Mouse (Mus musculus): ENCODE data around the gene Rab42.

Rab42 gene

DNA sequence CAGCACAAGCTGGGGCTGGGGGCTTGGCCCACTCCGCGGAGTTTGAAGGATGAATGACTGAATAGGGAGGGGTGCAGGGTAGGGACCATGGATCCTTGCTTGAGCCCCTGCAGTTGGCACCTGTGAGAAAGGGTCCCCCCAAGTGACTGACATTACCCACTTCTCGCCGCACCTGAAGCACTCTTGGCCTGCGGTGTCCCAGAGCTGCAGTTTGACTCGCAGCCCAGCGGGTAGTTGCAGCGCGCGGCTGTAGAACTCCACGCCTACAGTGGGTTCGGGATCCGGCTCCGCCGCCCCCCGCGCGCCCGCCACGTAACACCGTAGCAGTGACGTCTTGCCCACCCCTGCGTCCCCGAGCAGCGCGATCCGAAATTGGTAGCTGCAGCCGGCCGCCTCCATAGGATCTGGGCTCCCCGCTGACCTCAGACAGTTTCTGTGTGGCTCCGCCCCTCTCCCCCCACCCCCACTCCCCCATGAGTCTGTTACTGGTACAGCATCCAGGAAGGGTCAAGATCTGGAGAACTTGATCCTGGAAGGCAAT, at the start of gene Rab42:
Gene Rab42 (minus strand): TSS at position 447 of the 541 bp plus-strand sequence.
- in situ Hi-C loops (cut with MboI; ENCODE audit: low pct_unique_long_range_greater_than_20kb in 1 of 2, low sequenced_read_pairs in 2 of 2, unreplicated experiment in 1 of 2), result no loop called here

GRCm38 (mm10) chr4:132352739-132353138, 49.6 kb upstream of the Rab42 start:
- in situ Hi-C loops (cut with MboI; ENCODE audit: low pct_unique_long_range_greater_than_20kb in 1 of 2, low sequenced_read_pairs in 2 of 2, unreplicated experiment in 1 of 2), result no loop called here

DNA sequence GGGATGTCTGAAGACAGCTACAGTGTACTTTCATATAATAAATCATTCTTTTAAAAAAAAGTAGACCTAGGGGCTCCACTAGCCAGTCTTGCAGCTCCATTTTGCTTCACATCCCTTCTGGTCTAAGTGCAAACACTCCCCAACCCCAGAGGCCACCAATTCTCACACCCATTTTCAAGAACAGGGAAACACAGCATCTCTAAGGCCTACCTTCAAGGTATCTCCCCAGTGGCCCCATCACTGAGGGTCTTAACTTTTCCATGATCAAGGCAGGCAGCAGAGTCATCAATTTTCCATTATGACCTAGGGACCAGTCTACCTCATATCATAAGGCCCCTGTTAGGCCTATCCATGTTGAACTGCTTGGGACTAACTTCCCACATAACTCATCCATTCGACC, 48.2 kb upstream of the Rab42 start:
- in situ Hi-C loops (cut with MboI; ENCODE audit: low pct_unique_long_range_greater_than_20kb in 1 of 2, low sequenced_read_pairs in 2 of 2, unreplicated experiment in 1 of 2), result no loop called here

DNA sequence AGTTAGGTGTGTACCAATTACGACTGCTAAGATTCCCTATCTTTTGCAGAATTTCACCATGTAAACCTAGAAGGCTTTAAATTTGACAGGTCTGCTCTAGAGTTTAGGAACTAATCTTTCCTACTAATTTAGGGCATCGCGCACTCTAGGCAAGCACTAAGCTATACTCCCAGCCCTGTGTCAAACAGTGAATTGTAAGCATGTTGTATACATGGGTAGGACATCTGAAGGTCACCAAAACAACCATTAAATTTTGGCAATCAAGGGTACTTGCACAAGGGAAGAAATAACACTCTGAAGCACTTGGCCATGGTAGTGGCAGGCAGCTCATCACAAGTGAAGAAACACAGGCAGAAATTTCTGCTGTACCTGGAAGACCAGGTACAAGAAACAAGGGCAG, 47.7 kb upstream of the Rab42 start:
- in situ Hi-C loops (cut with MboI; ENCODE audit: low pct_unique_long_range_greater_than_20kb in 1 of 2, low sequenced_read_pairs in 2 of 2, unreplicated experiment in 1 of 2), result no loop called here

- in situ Hi-C loops (cut with MboI; ENCODE audit: low pct_unique_long_range_greater_than_20kb in 1 of 2, low sequenced_read_pairs in 2 of 2, unreplicated experiment in 1 of 2), result no loop called here
These were observed 47.0 kb upstream of the Rab42 start for GRCm38 (mm10) chr4:132350123-132350740.

DNA sequence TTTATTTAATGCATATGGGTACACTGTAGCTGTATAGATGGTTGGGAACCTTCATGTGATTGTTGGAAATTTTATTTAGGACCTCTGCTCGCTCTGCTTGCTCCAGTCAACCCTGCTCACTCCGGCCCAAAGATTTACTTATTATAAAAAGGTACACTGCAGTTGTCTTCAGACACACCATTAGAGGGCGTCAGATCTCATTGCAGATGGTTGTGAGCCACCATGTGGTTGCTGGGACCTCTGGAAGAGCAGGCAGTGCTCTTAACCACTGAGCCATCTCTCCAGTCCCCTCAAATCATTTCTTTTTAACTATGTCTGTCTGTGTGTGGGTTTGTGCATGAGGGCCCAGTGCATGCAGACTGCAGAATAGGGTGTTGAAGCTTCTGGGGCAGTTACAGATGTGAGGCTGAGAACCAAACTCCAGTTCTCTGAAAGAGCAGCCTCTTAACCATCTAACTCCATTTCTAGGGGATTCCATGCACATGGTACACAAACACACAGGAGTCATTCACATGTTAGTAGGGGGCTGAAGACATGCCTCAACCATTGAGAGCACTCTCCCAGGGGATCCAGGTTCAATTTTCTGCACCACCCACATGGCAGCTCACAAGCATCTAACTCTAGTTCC, 46.4 kb upstream of the Rab42 start:
- in situ Hi-C loops (cut with MboI; ENCODE audit: low pct_unique_long_range_greater_than_20kb in 1 of 2, low sequenced_read_pairs in 2 of 2, unreplicated experiment in 1 of 2), result no loop called here

DNA sequence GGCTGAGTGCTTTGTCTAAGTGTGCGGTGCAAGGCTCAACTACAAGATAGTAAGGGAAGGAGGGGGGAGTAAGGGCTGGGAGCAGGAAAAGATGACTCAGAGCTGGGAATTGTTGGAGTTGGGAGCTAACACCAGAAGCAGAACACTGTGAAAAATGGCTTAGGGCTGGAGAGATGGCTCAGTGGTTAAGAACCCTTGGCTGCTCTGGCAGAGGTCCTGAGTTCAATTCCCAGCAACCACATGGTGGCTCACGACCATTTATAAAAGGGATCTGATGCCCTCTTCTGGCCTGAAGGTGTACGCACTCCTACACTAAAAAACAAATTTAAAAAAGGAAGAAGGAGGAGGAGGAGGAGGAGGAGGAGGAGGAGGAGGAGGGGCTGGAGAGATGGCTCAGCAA, 43.5 kb upstream of the Rab42 start:
- in situ Hi-C loops (cut with MboI; ENCODE audit: low pct_unique_long_range_greater_than_20kb in 1 of 2, low sequenced_read_pairs in 2 of 2, unreplicated experiment in 1 of 2), result no loop called here

DNA sequence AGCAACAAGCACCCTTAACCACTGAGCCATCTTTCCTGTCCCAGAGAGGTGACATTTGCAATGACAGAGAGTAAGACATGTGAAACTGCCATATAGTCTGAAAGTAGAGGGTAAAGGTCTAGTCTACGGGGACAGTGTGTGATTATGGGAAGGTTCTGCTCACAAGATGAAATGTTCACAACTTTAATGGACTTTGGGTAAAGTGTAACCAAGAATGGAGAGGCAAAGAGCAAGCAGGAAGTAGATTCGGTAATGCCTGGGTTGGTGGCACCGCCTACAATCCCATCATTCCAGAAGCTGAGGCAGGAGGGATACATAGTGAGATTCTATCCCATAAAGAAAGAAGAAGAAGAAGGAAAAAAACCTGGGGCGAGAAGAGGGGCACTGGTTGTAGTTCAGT, 43.1 kb upstream of the Rab42 start:
- in situ Hi-C loops (cut with MboI; ENCODE audit: low pct_unique_long_range_greater_than_20kb in 1 of 2, low sequenced_read_pairs in 2 of 2, unreplicated experiment in 1 of 2), result no loop called here

DNA sequence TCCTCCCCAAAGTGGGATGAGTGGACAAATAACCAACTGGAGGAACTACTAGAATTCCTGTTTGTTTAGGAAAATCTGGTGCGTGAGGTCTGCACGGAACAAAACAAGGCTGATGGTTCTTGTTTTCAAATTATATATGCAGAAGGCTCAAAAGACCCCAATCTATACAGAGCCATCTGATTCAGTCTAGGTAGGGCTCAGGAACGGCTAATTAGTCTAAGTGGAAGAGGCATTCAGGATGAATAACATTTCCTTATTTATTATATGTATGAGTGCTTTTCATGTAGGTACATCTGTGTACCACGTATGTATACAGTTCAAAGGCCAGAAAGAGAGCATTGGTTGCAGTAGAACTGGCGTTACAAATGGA, 42.6 kb upstream of the Rab42 start:
- in situ Hi-C loops (cut with MboI; ENCODE audit: low pct_unique_long_range_greater_than_20kb in 1 of 2, low sequenced_read_pairs in 2 of 2, unreplicated experiment in 1 of 2), result no loop called here

GRCm38 (mm10) chr4:132345135-132345842, 42.1 kb upstream of the Rab42 start:
- in situ Hi-C loops (cut with MboI; ENCODE audit: low pct_unique_long_range_greater_than_20kb in 1 of 2, low sequenced_read_pairs in 2 of 2, unreplicated experiment in 1 of 2), result no loop called here

DNA sequence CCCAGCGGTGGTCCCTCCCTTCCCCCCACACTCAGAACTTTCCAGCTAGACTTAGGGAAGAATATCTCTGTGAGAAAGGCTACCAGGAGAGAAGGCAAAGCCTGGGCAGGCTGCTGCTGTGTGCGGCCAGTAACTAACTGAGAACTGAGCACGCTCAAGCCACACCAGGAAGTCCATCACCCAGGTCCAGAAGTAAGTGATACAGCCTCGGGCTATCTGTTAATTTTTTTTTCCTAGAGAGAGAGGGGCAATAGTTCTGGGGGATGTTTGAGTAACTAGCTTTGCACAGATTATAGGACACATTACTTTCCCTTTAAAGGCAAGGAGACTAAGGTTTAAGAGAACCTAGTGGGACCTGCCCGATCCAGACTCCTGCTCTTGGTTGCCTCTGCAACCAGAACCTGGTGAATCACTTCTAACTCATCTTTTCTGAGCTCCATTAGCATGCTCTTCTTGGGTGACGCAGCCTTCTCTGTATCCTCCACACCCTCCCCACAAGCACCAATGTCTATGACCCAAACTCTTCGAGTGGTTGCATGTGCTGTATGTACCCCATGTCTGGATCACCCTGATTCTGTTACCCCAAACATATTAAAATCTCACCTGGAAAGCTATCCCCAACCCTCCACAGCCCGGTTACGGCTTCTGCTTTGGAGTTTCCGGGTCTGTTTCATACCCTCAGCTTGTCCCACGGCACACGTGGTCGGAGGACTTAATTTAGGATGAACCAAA, 41.4 kb upstream of the Rab42 start:
- in situ Hi-C loops (cut with MboI; ENCODE audit: low pct_unique_long_range_greater_than_20kb in 1 of 2, low sequenced_read_pairs in 2 of 2, unreplicated experiment in 1 of 2), result no loop called here

- in situ Hi-C loops (cut with MboI; ENCODE audit: low pct_unique_long_range_greater_than_20kb in 1 of 2, low sequenced_read_pairs in 2 of 2, unreplicated experiment in 1 of 2), result no loop called here
These were observed 38.3 kb upstream of the Rab42 start for GRCm38 (mm10) chr4:132341451-132341850.

- in situ Hi-C loops (cut with MboI; ENCODE audit: low pct_unique_long_range_greater_than_20kb in 1 of 2, low sequenced_read_pairs in 2 of 2, unreplicated experiment in 1 of 2), result no loop called here
These were observed 35.8 kb upstream of the Rab42 start for GRCm38 (mm10) chr4:132338943-132339342.

DNA sequence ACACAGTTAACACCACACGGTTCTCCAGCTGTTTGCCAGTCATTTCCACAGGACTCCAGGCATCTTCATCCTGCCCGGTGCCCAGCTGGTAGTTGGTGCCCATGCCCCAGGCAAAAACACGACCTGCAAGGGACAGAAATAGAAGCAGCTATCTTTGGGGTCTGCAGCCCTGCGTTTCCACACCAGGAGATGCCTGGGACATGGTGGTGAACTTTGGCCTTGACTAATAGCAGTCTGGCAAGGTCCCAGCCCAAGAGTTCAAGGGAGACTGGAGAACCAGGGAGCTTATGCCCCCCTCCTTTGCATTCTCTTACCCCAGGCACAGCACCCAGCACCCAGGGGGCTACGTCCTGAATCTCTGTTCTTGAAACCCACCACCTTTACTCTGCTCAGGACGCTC, 29.7 kb upstream of the Rab42 start:
- in situ Hi-C loops (cut with MboI; ENCODE audit: low pct_unique_long_range_greater_than_20kb in 1 of 2, low sequenced_read_pairs in 2 of 2, unreplicated experiment in 1 of 2), result no loop called here

GRCm38 (mm10) chr4:132331960-132332359, 28.8 kb upstream of the Rab42 start:
- in situ Hi-C loops (cut with MboI; ENCODE audit: low pct_unique_long_range_greater_than_20kb in 1 of 2, low sequenced_read_pairs in 2 of 2, unreplicated experiment in 1 of 2), result no loop called here

- in situ Hi-C loops (cut with MboI; ENCODE audit: low pct_unique_long_range_greater_than_20kb in 1 of 2, low sequenced_read_pairs in 2 of 2, unreplicated experiment in 1 of 2), result no loop called here
These were observed 26.7 kb upstream of the Rab42 start for GRCm38 (mm10) chr4:132329835-132330354.

DNA sequence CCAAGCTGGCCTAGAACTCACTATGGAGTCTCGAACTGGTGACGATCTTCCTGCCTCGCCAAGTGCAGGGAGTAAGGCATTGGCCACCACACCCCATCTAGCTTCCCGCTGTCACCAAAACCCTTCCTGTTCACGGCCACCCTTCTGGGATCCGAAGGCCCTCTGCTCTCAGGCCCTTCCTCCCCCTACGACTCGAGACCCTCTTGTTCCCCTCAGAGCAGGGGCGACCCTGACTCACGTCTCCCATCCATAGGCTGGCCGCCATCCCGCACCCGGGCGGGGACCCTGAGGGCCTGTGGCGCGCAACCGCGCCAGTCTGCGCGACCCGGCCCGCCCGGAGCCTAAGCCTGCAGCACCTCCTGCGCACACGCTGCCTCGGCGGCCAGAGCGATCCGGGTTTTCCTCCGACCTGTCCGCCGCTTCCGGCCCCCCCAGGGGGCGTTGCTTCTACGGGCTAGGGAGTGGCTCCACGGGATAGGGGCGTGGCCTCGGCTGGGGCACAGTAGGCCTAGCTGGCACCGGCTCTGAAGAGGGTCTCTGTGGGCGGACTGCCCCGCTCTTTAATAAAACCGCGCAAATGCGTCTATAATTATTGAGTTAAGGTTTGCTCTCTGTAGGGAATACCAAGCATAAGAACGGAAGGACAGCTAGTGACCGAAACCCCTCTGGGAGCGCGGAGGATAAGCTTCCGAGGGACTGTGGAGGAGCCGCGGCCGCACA, 26.1 kb upstream of the Rab42 start, which contains the start of gene Trnau1ap:
Gene Trnau1ap (minus strand): TSS at position 424 of the 720 bp plus-strand sequence.
- in situ Hi-C loops (cut with MboI; ENCODE audit: low pct_unique_long_range_greater_than_20kb in 1 of 2, low sequenced_read_pairs in 2 of 2, unreplicated experiment in 1 of 2), result no loop called here

DNA sequence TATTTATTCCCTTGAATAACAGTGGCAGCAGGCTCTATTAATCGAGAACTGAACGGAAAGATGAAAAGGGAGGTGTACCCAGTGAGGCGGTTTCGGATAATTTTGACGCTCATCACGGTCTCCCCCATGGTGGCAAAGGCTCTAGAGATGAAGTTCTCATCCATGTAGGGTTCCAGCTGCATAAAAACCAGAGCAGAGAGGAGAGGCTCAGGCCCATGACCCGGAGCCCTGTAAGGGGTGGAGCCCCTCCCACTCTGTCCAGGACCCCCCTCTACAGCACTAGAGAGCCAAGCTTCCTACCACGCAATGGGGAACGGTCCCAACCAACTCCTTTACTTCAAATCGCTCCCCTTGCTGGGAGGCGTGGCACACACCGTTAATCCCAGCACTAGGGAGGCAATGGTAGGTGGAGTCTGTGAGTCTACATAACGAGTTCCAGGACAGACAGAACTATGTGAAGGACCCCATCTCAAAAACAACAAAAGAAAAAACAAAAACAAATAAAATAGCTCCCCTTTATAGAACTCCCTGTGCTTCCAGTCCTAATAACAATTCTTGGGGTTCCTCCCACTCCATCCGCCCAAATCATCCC, 25.3 kb upstream of the Rab42 start:
- in situ Hi-C loops (cut with MboI; ENCODE audit: low pct_unique_long_range_greater_than_20kb in 1 of 2, low sequenced_read_pairs in 2 of 2, unreplicated experiment in 1 of 2), result no loop called here
